Mouse (Mus musculus) heart, adult 8-10 months (tissue): Measurements from ENCODE around the gene Arhgap10. TPM values are rescaled to one million over a fixed set of nuclear protein-coding genes. Genes with fewer than 3 reads are reported as not detected.
A peak's percentile ranks its signal among the peaks of the same experiment; 100 is the strongest.

Experiments used
- DNase-seq: peaks from one replicate; pipeline ENCODE4 v3.0.0; 2022; ENCODE audit warnings: low spot score
- total RNA-seq, 4 experiments: library from RNA; stranded (reverse); gene quantifications; 2 replicates each; pipeline ENCODE4 v1.2.4; 2022

Gene Arhgap10
- total RNA-seq, 4 experiments from 2014 or later, result 48.4 to 53.0 (median 51.7) TPM

- DNase-seq, result no peak
Observed at GRCm38 (mm10) chr8:77288065-77288464, 229.7 kb downstream of the Arhgap10 start.

DNA sequence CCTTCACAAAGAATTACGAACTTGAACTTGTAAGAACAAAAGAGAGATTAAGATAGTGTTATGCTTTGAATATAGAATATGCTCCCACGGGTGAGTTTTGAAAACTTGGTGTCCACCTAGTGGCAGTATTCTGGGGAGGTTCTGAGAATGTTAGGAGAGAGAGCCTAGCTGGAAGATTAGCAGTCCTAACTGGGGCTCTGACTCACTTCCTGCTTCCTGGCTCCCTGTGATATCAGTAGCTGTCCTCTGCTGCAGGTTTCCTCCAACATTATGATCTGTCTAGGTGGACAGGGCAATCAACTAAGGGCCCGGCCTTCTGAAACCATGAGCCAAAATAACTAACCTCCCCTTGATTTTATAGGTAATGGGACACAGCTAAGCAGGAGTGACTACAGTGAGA lies 233.3 kb downstream of the Arhgap10 start:
- no peak for DNase-seq

GRCm38 (mm10) chr8:77282605-77283236 lies 235.0 kb downstream of the Arhgap10 start:
- DNase-seq, result no peak

GRCm38 (mm10) chr8:77279977-77280376 lies 237.8 kb downstream of the Arhgap10 start:
- no peak for DNase-seq

GRCm38 (mm10) chr8:77278246-77278645 lies 239.5 kb downstream of the Arhgap10 start:
- DNase-seq, result no peak

GRCm38 (mm10) chr8:77276827-77277226 lies 240.9 kb downstream of the Arhgap10 start:
- DNase-seq, result peak; percentile 73

- DNase-seq, result no peak
Observed at GRCm38 (mm10) chr8:77275571-77275970, 242.2 kb downstream of the Arhgap10 start.

DNA sequence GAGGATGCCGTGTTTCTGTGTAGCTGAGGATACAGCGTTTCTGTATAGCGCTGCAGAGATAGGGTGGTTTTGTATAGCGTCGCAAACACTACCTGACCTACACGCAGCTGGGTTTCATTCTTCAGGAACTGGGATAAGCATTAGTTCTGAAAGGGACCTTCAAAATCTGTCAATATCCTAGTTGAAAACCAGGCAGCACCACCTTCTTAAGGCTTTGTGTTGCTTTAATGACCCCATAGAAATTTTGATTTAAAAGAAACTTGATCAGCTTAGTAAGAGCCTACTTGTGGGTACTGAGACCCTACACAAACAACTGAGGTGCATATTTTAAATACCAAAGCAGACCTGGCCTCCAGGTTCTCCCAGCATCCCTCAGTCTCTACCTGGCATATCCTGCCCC lies 245.6 kb downstream of the Arhgap10 start:
- DNase-seq, result no peak

GRCm38 (mm10) chr8:77267941-77268405 lies 249.8 kb downstream of the Arhgap10 start:
- peak; percentile 21 for DNase-seq

DNA sequence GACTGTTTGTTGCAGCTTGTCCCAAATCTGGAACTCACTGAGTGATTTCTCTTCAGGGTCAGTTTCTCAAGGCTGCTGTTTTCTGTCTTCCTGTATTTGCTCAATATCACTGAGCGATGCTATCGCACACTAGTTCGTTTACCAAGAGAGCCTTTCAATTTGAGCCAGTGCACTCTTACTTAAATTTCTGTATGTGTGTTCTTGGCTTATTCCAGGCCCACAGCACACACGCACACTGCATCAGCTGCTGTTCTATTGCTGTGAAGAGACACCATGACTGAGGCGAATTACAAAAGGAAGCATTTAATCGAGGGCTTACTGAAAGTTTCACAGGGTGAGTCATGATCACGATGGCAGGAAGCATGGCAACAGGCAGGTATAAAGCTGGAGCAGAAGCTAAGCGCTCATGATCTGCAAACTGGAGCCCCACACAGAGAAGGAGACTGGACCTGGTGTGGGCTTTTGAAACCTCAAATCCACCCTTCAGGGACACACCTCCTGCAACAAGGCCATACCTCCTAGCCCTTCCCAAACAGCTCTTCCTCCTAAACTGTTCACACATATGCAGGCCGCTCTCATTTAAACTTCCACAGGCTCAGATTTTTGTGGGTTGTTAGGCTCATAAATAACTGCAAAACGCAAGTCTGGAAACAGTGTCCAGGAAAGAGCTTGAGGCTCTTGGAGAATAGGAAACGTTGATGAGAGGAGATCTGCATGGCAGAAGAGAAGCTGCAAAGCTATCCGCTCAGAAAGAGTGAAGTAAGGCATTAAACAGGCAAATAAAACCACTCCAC lies 255.3 kb downstream of the Arhgap10 start:
- no peak for DNase-seq

GRCm38 (mm10) chr8:77261215-77261614 lies 256.5 kb downstream of the Arhgap10 start:
- no peak for DNase-seq

DNA sequence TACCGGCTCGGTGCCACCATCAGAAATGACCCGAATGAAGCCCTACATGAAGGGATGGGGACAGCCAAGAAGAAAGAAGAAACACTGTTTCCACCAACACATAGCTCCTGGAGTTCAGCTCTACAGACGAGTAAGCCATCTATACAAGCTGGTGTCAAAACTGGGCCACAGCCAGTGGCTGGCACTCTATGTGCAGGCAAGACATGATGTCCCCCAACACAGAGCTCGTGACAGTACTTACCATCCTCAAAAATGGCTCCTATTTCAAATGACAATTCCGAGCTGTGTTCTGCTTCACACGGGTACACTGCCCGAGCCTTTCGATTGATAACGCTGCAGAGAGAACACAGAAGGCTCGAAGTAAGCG lies 260.7 kb downstream of the Arhgap10 start:
- no peak for DNase-seq

GRCm38 (mm10) chr8:77256450-77257084 lies 261.2 kb downstream of the Arhgap10 start:
- DNase-seq, result no peak

- no peak for DNase-seq
Observed at GRCm38 (mm10) chr8:77254466-77254865, 263.3 kb downstream of the Arhgap10 start.

DNA sequence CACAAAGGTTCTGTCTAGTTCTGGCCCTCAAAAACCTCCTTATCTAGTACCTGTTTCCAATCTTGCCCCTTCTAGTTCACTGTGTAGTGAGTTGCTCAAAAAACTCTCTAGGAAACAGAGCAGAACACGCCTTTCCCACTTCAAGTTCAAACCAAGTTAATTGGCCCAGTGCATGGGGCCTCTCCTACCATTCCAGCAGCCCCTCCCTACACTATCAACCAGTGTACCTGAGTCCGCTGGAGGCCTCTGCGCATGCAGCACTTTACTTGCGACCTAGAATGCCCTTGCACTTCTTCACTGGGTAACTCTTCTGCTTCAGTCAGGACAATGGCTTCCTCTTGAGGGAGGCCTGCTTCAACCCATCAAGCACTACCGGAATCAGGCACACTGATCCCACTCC lies 266.6 kb downstream of the Arhgap10 start:
- no peak for DNase-seq

- no peak for DNase-seq
Observed at GRCm38 (mm10) chr8:77250094-77250493, 267.7 kb downstream of the Arhgap10 start.

DNA sequence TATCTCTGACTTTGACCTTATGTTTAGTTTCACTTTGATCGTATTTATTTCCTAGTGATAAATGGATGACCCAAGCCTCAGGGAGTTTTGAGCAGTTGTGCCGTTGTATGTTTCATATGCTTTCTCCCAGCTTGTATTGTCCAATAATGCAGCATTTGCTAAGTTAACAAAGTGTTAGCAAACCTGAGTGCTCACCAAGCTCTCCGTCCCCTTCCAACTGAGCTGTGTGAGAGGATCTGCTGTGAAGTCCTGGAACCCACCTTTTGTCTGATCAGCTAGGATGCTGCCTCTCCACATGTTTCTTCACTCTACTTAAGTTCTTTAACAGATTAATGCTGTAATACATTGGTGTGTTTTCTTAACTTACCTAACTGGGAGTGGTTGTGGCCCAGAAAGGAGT lies 276.4 kb downstream of the Arhgap10 start:
- no peak for DNase-seq

DNA sequence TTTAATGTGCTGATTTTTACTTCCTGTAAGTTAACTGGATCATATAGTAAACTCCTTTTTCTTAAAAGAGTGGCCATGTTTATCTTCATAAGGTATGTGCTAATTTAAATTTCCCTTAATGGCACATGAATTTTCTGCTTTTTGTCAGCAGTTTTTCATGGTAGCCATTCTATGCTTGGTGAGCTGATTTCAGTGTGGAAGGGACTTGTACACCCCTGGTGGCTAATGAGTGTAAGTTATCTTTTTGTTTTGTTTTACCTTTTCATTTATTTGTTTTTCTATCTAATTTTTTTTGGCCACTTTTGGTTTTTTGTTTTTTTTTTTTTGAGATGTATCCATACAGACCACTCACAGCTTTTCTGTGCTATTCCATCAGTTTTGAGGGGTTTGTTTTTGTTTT lies 278.3 kb downstream of the Arhgap10 start:
- no peak for DNase-seq

GRCm38 (mm10) chr8:77236701-77237100 lies 281.1 kb downstream of the Arhgap10 start:
- DNase-seq, result peak; percentile 23

GRCm38 (mm10) chr8:77232411-77232810 lies 285.3 kb downstream of the Arhgap10 start:
- DNase-seq, result peak; percentile 44

DNA sequence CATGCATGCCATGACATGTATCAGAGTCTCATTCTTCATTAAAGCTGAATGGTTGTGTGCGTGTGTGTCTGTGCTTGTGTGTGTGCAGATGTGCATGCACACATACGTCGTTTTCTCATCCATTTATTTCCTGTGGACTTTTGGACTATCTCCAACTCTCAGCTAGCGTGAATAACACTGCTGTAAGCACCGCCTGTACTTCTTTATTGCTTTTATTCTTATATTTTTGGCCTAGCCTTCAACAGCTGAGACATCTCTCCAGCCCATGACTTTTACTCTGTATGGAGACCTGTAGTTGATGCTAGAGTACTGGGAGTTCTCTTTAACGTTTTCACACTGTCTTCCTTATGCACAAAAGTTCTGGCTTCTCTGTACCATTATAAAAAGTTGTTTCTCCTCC lies 285.9 kb downstream of the Arhgap10 start:
- no peak for DNase-seq

DNA sequence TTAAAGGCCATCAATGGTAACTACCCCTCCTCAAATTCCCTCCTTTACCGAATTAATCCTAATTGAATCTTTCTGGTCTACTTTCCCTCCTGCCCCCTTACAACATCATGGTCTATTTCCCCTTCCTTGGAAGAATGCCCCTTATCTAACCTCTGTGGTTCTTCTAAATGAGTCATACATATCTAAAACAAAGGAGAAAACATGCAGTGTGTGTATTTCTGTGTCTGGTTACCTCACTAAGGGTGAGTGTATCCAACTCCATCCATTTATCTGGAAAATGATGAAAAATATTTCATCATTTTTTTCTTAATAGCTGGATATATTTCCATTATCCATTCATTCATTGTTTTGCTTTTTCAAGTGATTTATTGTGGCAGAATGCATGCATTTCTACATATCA lies 286.5 kb downstream of the Arhgap10 start:
- DNase-seq, result no peak

DNA sequence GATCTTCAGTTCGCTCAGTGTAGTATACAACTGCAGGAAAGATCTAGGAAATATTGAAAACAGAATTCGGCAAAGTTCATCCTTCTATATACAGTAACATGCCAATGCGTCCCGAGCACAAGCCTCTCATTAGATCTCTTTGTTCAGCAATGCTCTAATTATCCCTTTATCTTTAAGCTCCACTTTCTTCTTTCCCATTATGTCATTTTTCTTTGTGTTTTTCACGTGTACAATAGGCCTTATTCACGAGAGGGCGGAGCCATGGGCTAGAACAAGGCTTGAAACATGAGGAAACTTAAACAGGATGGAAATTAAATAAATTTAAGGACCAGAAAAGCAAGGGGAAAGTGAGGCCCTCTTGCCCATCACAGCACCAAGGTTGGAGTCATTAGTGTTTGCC lies 289.1 kb downstream of the Arhgap10 start:
- no peak for DNase-seq
